Mouse (Mus musculus): ENCODE measurements around the gene Acvr1b.

The Acvr1b gene

GRCm38 (mm10) chr15:101232607-101233006, 58.7 kb downstream of the Acvr1b start:
- DNase-seq, result no peak

- peak; percentile 68 to 83 for DNase-seq
Observed at GRCm38 (mm10) chr15:101233183-101233582, 59.3 kb downstream of the Acvr1b start.

GRCm38 (mm10) chr15:101233641-101234275, 59.9 kb downstream of the Acvr1b start:
- peak; percentile 92 to 94 for DNase-seq

GRCm38 (mm10) chr15:101234611-101235341, 60.9 kb downstream of the Acvr1b start:
- DNase-seq, result no peak

GRCm38 (mm10) chr15:101235342-101235698, 61.5 kb downstream of the Acvr1b start:
- no peak for DNase-seq

- DNase-seq, result no peak
Observed at GRCm38 (mm10) chr15:101235728-101236327, 62.0 kb downstream of the Acvr1b start.

- peak; percentile 69 to 77 for DNase-seq
Observed at GRCm38 (mm10) chr15:101236878-101237277, 63.0 kb downstream of the Acvr1b start.

GRCm38 (mm10) chr15:101238885-101239511, 65.1 kb downstream of the Acvr1b start:
- no peak for DNase-seq

GRCm38 (mm10) chr15:101239821-101240220, 66.0 kb downstream of the Acvr1b start:
- DNase-seq, result no peak

- DNase-seq, result peak; percentile 87 to 89
Observed at GRCm38 (mm10) chr15:101240799-101241204, 66.9 kb downstream of the Acvr1b start.

- DNase-seq, result no peak
Observed at GRCm38 (mm10) chr15:101241236-101241635, 67.4 kb downstream of the Acvr1b start.

GRCm38 (mm10) chr15:101241853-101242252, 68.0 kb downstream of the Acvr1b start:
- no peak for DNase-seq

GRCm38 (mm10) chr15:101242645-101243044, 68.8 kb downstream of the Acvr1b start:
- peak; percentile 79 to 90 for DNase-seq

GRCm38 (mm10) chr15:101244012-101244411, 70.1 kb downstream of the Acvr1b start:
- no peak for DNase-seq

GRCm38 (mm10) chr15:101246231-101247154, 72.6 kb downstream of the Acvr1b start:
- peak; percentile 98 to 99 for DNase-seq

- DNase-seq, result no peak
Observed at GRCm38 (mm10) chr15:101247155-101247498, 73.3 kb downstream of the Acvr1b start.

GRCm38 (mm10) chr15:101248029-101248710, 74.3 kb downstream of the Acvr1b start:
- DNase-seq, result no peak

- DNase-seq, result no peak
Observed at GRCm38 (mm10) chr15:101250220-101250800, 76.4 kb downstream of the Acvr1b start.

- DNase-seq, result no peak
Observed at GRCm38 (mm10) chr15:101251930-101252329, 78.1 kb downstream of the Acvr1b start.

- no peak for DNase-seq
Observed at GRCm38 (mm10) chr15:101252614-101253013, 78.7 kb downstream of the Acvr1b start.

GRCm38 (mm10) chr15:101253563-101253885, 79.7 kb downstream of the Acvr1b start:
- DNase-seq, result no peak
